Mouse (Mus musculus) natural killer cell, adult 2 months (primary cell): ENCODE data around the gene 4933405O20Rik.

ENCODE experiments used
- DNase-seq, 2 experiments: peaks; one replicate each; pipeline ENCODE4 v3.0.0; 2022; ENCODE audit warnings: low spot score in 2 of 2

Gene 4933405O20Rik

DNA sequence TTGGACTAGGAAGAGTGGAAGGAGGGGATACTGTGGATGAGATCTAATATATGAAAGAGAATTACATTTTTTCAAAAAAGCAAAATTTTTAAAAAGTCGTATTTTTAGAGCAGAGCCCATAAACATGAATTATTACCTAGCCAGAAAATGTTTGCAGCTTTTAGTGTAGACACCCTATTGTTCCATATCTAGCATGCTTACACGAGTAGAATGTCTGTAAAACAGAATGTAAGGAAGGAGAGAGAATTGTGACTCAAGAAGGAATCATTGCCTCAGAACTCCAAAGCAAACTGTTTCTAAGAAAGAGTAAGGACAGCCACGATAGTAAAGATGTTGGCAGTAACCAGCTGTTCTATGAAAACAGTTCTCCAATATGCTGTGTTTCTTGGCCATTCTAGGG lies at the start of gene 4933405O20Rik:
4933405O20Rik (plus strand) TSS at position 301 of the 400 bp plus-strand sequence.
- DNase-seq: no peak

GRCm38 (mm10) chr7:50549572-50549971 lies 49.4 kb upstream of the 4933405O20Rik start:
- DNase-seq: no peak

- DNase-seq: no peak
Observed at GRCm38 (mm10) chr7:50551426-50551825, 47.6 kb upstream of the 4933405O20Rik start.

GRCm38 (mm10) chr7:50562708-50563107 lies 36.3 kb upstream of the 4933405O20Rik start:
- DNase-seq: no peak

GRCm38 (mm10) chr7:50573841-50574240 lies 25.1 kb upstream of the 4933405O20Rik start:
- DNase-seq: no peak

- DNase-seq: no peak
Observed at GRCm38 (mm10) chr7:50588642-50589424, 10.2 kb upstream of the 4933405O20Rik start.

DNA sequence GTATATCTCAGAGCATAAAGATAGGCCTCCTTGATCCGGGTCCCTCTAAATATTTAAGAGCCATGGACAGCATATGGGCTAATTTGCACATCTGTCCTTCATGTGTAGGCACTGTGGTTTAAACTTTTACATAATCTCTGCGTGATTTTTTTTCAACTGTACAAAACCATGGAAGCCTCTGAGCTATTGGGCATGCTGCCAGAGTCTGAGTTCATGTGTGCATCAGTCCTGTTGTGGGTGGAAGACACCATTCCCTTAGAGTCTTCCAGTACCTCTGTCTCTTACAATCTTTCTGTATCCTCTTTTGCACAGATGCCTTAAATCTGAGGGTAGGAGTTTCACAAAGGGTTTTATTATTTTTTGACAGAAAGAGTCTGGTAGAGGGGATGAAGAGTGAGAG lies 15.1 kb downstream of the 4933405O20Rik start:
- no peak for DNase-seq

DNA sequence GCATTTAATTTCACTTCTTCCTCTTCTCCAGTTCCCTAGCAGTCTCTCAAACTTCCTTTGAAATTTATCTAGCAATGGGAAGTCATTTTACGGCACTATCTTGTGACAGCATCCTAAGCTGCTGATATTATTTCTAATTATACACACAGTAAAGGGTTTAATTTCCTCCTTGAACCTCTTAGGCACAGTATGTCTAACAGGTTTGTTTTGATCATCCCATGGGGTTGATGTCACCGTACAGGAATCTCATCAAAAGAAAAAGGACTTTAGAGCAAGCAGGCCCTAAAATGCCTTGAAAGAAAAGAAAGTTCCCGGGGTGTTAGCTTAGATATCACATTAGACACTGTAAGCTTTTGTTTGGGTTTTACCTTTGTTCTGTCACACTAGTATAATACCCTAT lies 30.2 kb downstream of the 4933405O20Rik start:
- no peak for DNase-seq

DNA sequence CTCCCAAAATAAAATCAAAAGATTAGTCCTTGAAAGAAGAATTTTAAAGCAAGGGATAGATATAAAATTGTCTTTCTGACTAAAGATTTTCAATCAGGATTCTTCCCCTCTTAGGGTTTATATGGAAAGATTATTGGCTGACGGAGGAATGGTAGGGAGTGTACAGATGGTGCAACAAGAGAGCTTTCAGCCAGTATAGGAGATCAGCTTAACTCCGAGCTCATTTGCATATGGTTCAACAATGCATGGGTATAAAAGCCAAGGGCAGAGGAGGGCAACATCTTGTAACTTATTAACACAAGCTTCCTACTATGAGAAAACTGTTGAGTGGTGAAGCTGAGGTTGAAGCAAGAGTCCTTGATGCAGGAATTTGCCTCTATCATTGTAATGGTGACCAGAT lies 34.2 kb downstream of the 4933405O20Rik start:
- no peak for DNase-seq
